Mouse (Mus musculus): ENCODE results near the gene Calcoco2. TPM values are rescaled to one million over a fixed set of nuclear protein-coding genes. Genes with fewer than 3 reads are reported as not detected.
"Not testable (repeated sequence)": the region's sequence is repeated elsewhere in the genome, so short reads cannot be mapped to it uniquely, and the experiment has no call there.

The Calcoco2 gene
- polyA plus RNA-seq (2015; fragmentation: Nextera tagmentation; extraction: Ambion mirVana): not detected in 2 replicates

DNA sequence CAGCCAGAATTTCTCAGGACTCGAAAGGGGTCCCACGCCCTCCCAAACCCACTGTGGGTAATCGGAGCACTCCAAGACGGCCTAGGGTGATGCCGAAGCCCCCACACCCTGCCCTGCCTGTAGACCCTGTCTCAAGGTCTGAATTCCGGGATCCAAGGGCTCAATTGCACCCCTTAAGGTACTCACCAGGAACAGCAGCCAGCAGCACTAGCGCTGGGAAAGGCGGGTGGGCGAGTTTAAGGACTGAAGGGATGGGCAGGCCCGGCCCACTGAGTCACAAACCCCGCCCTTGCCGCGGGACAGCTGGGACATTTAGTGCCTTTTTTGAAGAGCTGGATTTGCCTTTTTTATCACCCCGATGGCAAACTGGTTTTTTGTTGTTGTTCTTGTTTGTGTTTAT lies at the start of gene Calcoco2:
Gene Calcoco2, minus strand, starts transcription at position 214 of the 400 bp plus-strand sequence.
- Histone ChIP-seq H3K27me3 (no peaks in the 10 kb centered on the region; the same call in 1 of the 2 replicates), H3K9me3 (no peaks in the 10 kb centered on the region), H3K9ac (replicated peaks) (no peak within 1 kb of the TSS), H3K4me3 (no peak within 1 kb of the TSS), H3K27ac (replicated peaks) (no peak within 1 kb of the TSS), H3K4me2 (replicated peaks) (no peak within 1 kb of the TSS), H3K36me3 (no peaks in the 10 kb centered on the region), H3K4me1 (no peaks in the 10 kb centered on the region)
- 43% methylated on average over 14 of the region's 14 CpGs for WGBS
- ATAC-seq (replicated peaks): no peak

DNA sequence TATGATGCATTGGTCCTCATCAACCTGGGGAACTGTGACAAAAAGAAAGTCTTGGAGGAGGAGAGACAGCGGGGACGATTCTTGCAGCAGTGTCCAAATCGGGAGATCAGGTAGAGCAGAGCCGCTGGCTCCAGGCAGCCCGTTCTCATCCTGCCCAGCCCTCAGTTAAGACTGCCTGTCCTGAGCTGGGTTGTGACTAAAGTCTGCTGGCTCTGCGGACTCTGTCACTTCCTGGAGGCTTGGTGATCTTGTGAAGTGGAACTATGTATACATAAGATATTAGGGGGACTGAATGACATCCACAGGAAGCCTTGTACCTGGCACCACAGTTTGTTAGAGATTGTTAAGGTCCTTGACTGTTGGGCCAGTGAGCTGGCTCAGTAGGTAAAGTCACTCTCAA lies 35.7 kb upstream of the Calcoco2 start:
- Histone ChIP-seq H3K4me1 (no peaks in the 10 kb centered on the region), H3K4me2 (replicated peaks) (no peak overlapping the region), H3K4me3 (no peak overlapping the region), H3K27me3 (peaks cover 31% of the 10 kb centered on the region), H3K9me3 (no peaks in the 10 kb centered on the region), H3K36me3 (no peaks in the 10 kb centered on the region), H3K9ac (replicated peaks) (no peak overlapping the region), H3K27ac (replicated peaks) (no peak overlapping the region)
- no peak for ATAC-seq (replicated peaks)
- 77% methylated on average over 6 of the region's 6 CpGs for WGBS

DNA sequence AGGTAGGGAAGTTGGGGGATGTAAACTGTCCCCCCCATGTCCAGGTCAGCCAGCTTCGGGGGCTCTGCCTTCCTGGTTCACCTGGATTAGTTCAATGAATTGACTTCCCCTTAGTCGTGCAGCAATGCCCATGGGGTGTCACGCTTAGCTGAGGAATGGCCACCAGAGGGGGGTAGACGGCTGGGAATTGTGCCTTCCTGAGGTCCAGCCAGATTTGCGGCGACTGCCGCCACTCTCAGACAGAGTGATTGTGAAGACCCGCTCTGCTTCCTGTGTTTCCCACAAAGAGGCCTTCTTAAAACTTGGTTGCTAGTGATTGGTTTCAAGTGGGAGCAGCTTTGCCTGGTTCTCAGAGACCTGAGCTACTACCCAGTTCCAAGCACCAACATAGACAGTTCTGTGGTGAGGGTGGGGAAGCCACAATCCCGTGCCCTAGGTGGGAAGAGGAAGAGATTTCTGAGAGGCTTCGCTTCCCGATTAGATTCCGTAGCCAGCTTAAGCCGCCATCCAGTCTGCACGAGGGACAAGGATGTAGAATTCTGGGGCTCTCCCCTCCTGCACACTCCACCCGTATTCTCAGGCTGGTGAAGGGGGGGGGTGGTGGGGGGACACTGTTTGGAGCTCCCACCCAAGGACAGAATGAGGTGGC lies 34.0 kb upstream of the Calcoco2 start:
- H3K9ac ChIP-seq (replicated peaks): no peak overlapping the region
- H3K36me3 ChIP-seq: no peaks in the 10 kb centered on the region
- H3K27me3 ChIP-seq: peaks cover 31% of the 10 kb centered on the region
- 1% methylated on average over 15 of the region's 15 CpGs for WGBS
- H3K4me2 ChIP-seq (replicated peaks): 0 out of 2 replicates have a peak overlapping the region, but pooled peaks have one; percentile 19
- no peak for ATAC-seq (replicated peaks)
- no peaks in the 10 kb centered on the region for H3K9me3 ChIP-seq
- no peaks in the 10 kb centered on the region for H3K4me1 ChIP-seq
- H3K4me3 ChIP-seq: no peak overlapping the region
- H3K27ac ChIP-seq (replicated peaks): no peak overlapping the region

DNA sequence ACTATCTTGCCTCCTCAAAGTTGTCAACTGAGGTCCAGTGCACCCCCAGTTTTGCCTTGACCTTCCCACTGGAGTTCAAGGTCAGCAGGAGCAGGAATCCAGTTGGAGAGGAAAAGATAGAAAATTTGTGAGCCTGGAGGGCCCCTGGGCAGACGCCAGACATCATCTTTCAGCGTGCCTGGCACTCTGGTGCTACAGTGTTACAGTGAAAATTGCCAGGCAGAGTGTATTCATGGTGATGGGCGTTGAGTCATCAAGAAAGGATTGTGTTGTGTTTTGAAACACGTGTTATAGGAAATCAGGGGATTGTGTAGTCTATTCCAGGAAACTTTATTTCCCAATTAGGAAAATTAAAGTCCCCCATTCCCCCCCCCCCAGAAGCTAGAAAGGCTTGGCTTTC lies 32.0 kb upstream of the Calcoco2 start:
- Histone ChIP-seq H3K36me3 (no peaks in the 10 kb centered on the region), H3K27ac (replicated peaks) (no peak overlapping the region), H3K9me3 (no peaks in the 10 kb centered on the region), H3K9ac (replicated peaks) (no peak overlapping the region), H3K27me3 (peaks cover 31% of the 10 kb centered on the region), H3K4me1 (no peaks in the 10 kb centered on the region), H3K4me2 (replicated peaks) (no peak overlapping the region), H3K4me3 (no peak overlapping the region)
- no peak for ATAC-seq (replicated peaks)
- 50% methylated on average over 4 of the region's 4 CpGs for WGBS

DNA sequence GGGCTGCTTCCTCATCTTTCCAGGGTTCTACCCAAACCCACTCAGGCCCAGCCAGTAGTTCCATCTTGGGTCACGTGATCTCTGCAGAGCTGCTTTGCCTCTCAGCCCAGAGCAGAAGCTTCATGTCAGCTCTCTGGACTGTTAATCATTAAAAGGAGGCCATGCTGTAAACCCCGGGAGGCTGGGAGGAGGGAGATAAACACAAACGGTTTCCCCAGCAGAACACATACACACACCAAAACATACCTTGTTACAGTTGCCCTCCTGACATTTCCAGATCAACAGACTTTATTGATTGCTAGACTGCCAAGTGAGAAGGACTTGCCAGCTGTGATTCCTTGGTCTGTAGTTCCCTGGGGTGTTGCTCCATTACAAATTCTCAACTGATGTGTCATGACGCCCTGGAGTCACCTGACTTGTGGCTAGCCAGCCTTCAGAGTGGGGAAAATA lies 29.0 kb upstream of the Calcoco2 start:
- ATAC-seq (replicated peaks): no peak
- WGBS: 57% methylated on average over 4 of the region's 4 CpGs

DNA sequence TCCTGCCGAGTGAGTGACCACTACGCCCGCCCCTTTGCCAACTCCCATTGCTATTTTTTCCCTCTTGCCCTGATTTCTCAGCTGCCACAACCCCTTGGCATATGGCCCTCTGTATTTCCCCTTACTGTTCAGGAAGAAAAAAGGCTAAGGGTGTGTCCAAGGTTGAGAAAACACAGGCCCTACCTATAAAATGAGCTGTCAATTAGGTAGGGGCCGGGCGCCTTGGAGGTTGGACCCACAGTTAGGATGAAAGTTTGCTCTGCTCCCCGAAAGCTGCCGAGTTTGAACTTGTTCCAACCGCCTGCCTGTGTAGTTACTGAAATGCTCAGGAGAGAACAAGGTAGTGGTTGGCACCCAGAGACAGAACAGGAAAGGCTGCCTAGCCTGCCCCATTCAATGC lies 24.1 kb upstream of the Calcoco2 start:
- Histone ChIP-seq H3K9me3 (no peaks in the 10 kb centered on the region), H3K27me3 (peaks cover 5% of the 10 kb centered on the region; the same call in 1 of the 2 replicates), H3K4me3 (no peak overlapping the region), H3K9ac (replicated peaks) (no peak overlapping the region), H3K4me1 (no peaks in the 10 kb centered on the region), H3K27ac (replicated peaks) (no peak overlapping the region), H3K36me3 (no peaks in the 10 kb centered on the region), H3K4me2 (replicated peaks) (no peak overlapping the region)
- WGBS: 85% methylated on average over 8 of the region's 8 CpGs
- no peak for ATAC-seq (replicated peaks)

More for the DNA sequence above, 29.0 kb upstream of the Calcoco2 start:
- Histone ChIP-seq H3K27me3 (peaks cover 13% of the 10 kb centered on the region), H3K9ac (replicated peaks) (no peak overlapping the region), H3K4me1 (no peaks in the 10 kb centered on the region), H3K4me2 (replicated peaks) (no peak overlapping the region), H3K9me3 (no peaks in the 10 kb centered on the region), H3K36me3 (no peaks in the 10 kb centered on the region), H3K27ac (replicated peaks) (no peak overlapping the region), H3K4me3 (no peak overlapping the region)

DNA sequence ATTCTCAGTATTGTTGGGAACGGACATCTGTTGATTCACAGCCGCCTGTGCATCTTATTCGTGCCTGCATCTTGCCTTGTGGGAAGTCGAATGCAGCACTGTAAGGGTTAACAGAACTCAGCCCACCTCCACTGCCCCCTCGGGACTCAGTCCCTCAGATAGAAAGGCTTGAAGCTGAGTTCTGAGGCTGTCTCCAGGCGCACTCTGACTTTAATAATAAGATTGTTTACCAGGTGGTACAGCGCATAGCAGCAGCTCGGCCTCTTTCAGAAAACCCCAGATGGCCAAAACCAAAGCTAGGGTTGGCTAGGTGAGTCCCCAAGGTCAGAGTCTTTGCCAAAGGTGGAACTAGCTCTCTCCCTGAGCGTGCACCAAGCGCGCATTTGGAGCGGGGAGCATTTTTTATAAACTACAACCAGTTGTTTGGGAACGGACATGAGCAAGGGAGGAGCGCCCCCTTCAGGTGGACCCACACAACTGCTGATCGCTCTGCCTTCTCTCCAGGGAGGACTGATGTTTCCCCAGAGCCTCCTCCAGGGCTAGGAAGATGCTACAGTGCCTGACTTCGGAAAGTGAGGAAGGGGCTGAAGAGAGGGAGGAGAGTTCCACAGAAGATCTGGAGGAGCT lies 21.6 kb upstream of the Calcoco2 start, which contains the start of gene Ttll6:
Gene Ttll6, plus strand, starts transcription at position 548 of the 627 bp plus-strand sequence.
- ATAC-seq (replicated peaks): no peak

DNA sequence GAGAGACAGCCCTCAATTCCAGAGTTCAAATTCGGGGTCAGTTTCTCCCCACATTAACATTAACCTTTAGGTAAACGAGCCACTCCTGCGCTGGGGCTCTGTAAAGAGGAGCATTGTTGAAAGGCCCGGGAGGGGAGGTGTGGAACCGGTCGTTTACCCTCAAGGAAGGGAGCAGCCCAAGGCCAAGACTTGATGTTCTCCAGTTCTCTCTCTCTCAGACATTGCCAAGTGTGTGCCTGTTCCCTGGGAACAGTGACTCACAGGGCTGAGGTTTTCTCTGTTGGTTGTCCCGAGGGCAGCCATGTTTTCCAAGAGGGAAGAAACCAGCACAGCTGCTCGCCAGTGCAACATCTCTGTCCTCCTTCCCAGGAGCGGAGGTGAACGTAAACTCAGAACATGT lies 18.8 kb upstream of the Calcoco2 start:
- 62% methylated on average over 10 of the region's 10 CpGs for WGBS
- no peak for ATAC-seq (replicated peaks)

More for the DNA sequence above, 21.6 kb upstream of the Calcoco2 start, which contains the start of gene Ttll6:
- Histone ChIP-seq H3K27ac (replicated peaks) (no peak within 1 kb of the TSS), H3K9ac (replicated peaks) (no peak within 1 kb of the TSS), H3K4me2 (replicated peaks) (no peak within 1 kb of the TSS), H3K27me3 (peaks cover 5% of the 10 kb centered on the region; the same call in 1 of the 2 replicates), H3K4me1 (no peaks in the 10 kb centered on the region), H3K4me3 (no peak within 1 kb of the TSS), H3K36me3 (no peaks in the 10 kb centered on the region), H3K9me3 (no peaks in the 10 kb centered on the region)
- WGBS: 19% methylated on average over 16 of the region's 16 CpGs

DNA sequence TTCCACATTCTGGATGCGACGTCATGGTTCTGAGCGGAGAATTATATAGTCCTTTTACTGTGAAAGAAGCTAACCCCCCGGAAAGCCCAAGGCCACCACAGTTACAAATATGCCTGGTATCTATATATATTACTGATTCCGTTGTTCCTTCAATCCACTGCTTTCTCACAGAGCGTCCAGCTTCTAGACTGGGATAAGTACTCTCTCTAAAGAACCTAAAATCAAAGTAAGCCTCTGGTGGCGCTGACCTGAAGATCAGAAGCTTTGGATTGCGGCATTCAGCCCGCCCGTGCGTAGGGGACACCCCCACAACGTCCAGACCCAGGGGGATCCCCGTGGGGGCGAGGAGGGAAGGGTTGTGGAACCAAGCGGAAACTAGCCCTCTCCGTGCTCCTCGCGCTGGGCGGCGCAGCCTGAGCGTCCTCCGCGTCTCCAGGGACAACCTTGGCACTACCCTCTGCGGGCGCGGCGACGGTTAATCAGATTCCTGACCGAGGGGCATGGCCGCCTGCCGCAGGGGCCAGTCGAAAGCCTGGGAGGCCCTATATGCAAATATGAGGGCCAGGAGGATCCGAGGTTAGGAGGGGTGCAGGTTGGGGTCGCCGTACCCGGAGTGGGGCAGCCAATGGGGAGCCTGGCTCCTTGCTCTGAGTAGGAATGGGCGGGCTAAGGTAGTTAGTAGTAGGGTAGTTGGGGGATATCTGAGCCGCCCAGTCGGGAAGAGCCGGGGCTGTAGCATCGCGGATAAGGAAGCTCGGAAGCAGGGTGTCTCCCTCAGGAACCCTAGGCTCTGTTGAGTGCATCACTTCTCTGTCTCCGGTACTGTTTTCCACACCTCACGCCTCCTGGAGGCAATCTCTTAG lies 12.5 kb upstream of the Calcoco2 start:
- H3K4me2 ChIP-seq (replicated peaks): peak overlapping the region; percentile 64
- no peak overlapping the region for H3K27ac ChIP-seq (replicated peaks)
- H3K9ac ChIP-seq (replicated peaks): peak overlapping the region; percentile 17; the same call in 1 of the 2 replicates
- WGBS: 2% methylated on average over 45 of the region's 45 CpGs
- H3K4me3 ChIP-seq: peak overlapping the region; percentile 39
- 0 out of 2 replicates have a peak, but pooled peaks have one; percentile 29 for ATAC-seq (replicated peaks)
- H3K27me3 ChIP-seq: peaks cover 43% of the 10 kb centered on the region
- H3K9me3 ChIP-seq: no peaks in the 10 kb centered on the region
- H3K4me1 ChIP-seq: peaks cover 12% of the 10 kb centered on the region
- no peaks in the 10 kb centered on the region for H3K36me3 ChIP-seq

More for the DNA sequence above, 18.8 kb upstream of the Calcoco2 start:
- peaks cover 14% of the 10 kb centered on the region; the same call in 1 of the 2 replicates for H3K27me3 ChIP-seq
- no peaks in the 10 kb centered on the region for H3K9me3 ChIP-seq
- no peak overlapping the region for H3K27ac ChIP-seq (replicated peaks)
- no peaks in the 10 kb centered on the region for H3K4me1 ChIP-seq
- H3K4me2 ChIP-seq (replicated peaks): no peak overlapping the region
- no peaks in the 10 kb centered on the region for H3K36me3 ChIP-seq
- H3K9ac ChIP-seq (replicated peaks): no peak overlapping the region
- no peak overlapping the region for H3K4me3 ChIP-seq

DNA sequence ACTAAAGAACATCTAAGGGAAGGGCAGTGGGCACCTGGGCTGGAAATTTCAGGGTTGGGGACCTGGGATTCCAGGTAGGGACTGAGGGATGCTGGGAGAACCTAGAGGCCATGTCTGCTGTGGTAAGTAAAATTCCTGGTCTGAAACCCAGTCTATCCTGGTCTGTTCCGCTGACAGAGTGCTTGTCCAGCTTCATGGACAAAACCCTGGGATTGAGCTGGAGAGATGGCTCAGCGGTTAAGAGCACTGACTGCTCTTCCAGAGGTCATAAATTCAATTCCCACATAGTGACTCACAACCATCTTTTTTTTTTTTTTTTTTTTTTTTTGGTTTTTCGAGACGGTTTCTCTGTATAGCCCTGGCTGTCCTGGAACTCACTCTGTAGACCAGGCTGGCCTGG lies 11.0 kb upstream of the Calcoco2 start:
- not testable (repeated sequence) for H3K27ac ChIP-seq (replicated peaks); H3K9ac ChIP-seq (replicated peaks); H3K4me3 ChIP-seq; H3K9me3 ChIP-seq; H3K36me3 ChIP-seq; H3K4me2 ChIP-seq (replicated peaks); ATAC-seq (replicated peaks)
- Histone ChIP-seq H3K27me3 (peaks cover 43% of the 10 kb centered on the region), H3K4me1 (peaks cover 12% of the 10 kb centered on the region)
- 79% methylated on average over 4 of the region's 4 CpGs for WGBS

DNA sequence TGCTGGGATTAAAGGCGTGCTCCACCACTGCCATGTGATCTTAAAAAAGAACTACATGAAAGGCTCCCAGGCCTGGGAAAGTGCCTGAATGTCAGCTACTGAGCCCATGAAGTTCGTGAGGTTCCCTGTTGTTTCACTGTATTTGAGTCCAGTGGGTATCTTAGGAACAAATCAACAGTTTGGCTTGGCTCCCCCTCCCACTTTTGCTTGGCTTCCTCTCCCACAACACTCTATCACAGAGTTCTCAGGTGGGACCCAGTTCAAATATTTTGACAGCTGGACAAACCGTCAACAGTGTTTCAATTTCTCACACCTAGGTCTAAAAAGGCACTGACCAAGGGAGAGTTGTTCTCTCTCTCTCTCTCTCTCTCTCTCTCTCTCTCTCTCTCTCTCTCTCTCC lies 7.6 kb upstream of the Calcoco2 start:
- Histone ChIP-seq H3K4me1 (peaks cover 7% of the 10 kb centered on the region), H3K9me3 (no peaks in the 10 kb centered on the region), H3K36me3 (no peaks in the 10 kb centered on the region), H3K4me2 (replicated peaks) (no peak overlapping the region), H3K27ac (replicated peaks) (no peak overlapping the region), H3K4me3 (no peak overlapping the region), H3K9ac (replicated peaks) (no peak overlapping the region), H3K27me3 (peaks cover 23% of the 10 kb centered on the region)
- ATAC-seq (replicated peaks): no peak
- 65% methylated on average over 3 of the region's 3 CpGs for WGBS

DNA sequence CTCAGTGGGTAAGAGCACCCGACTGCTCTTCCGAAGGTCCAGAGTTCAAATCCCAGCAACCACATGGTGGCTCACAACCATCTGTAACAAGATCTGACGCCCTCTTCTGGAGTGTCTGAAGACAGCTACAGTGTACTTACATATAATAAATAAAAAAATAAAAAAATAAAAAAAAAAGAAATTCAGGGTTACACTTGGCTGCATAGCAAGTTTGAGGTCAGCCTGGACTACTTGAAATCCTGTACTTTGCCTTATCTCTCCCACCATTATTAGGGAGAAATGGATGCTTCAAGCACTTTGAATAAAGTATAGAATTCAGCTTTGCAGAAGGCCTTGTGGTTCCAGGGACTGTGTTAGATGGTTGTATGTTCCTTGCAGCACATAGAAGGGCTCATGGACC lies 5.2 kb upstream of the Calcoco2 start:
- 87% methylated on average over 3 of the region's 3 CpGs for WGBS
- not testable (repeated sequence) for ATAC-seq (replicated peaks); H3K4me2 ChIP-seq (replicated peaks)

More for the DNA sequence above, 5.2 kb upstream of the Calcoco2 start:
- H3K27me3 ChIP-seq; H3K4me1 ChIP-seq; H3K36me3 ChIP-seq; H3K9me3 ChIP-seq; H3K4me3 ChIP-seq; H3K27ac ChIP-seq (replicated peaks); H3K9ac ChIP-seq (replicated peaks): not testable (repeated sequence)

All from forebrain, embryonic 15.5 days (tissue).